Mouse (Mus musculus): ENCODE measurements around the gene Ppil1. TPM values are rescaled to one million over a fixed set of nuclear protein-coding genes. Genes with fewer than 3 reads are reported as not detected.

Gene Ppil1
- total and polyA plus RNA-seq, 3 experiments, result 115 to 135 (median 122) TPM

GRCm38 (mm10) chr17:29303856-29304255 is 39.9 kb upstream of the Ppil1 start:
- Histone ChIP-seq H3K79me2 (ENCODE audit: control insufficient read depth, insufficient read depth, low read length, poor library complexity) (no peaks in the 10 kb centered on the region), H3K36me3 (ENCODE audit: control insufficient read depth in 1 of 2, insufficient read depth in 2 of 2, low read length in 2 of 2) (peaks cover 0 to 4% of the 10 kb centered on the region in 2 experiments; a peak in 2 of 4 replicates), H3K9ac (ENCODE audit: control insufficient read depth, low read depth, low read length, poor library complexity, severe bottlenecking) (no peak overlapping the region), H3K4me3 (ENCODE audit: control insufficient read depth in 1 of 2, insufficient read depth in 1 of 2, low read depth in 2 of 2, low read length in 2 of 2) (no peak overlapping the region), H3K27ac (ENCODE audit: control insufficient read depth, low read depth, low read length) (no peak overlapping the region), H3K27me3 (ENCODE audit: control insufficient read depth in 1 of 2, insufficient read depth in 2 of 2, low read length in 2 of 2) (no peaks in the 10 kb centered on the region), H3K9me3 (replicated peaks; ENCODE audit: insufficient read depth, low read length) (no peaks in the 10 kb centered on the region), H3K4me1 (ENCODE audit: control insufficient read depth in 1 of 2, insufficient read depth in 2 of 2, low read length in 2 of 2) (no peaks in the 10 kb centered on the region)
- TF ChIP-seq TCF12 (IDR thresholded peaks at IDR 0.05; ENCODE audit: low read depth, low read length) (no peak), ETS1 (IDR thresholded peaks at IDR 0.05; ENCODE audit: low read depth, low read length) (no peak), RAD21 (IDR thresholded peaks at IDR 0.05; ENCODE audit: low read depth, low read length) (no peak), TAL1 (IDR thresholded peaks at IDR 0.05; ENCODE audit: low read length) (no peak), POLR2AphosphoS2 (IDR thresholded peaks at IDR 0.05; ENCODE audit: low read length) (no peak), GABPA (IDR thresholded peaks at IDR 0.05; ENCODE audit: low read depth, low read length) (no peak), E2F4 (IDR thresholded peaks at IDR 0.05; ENCODE audit: borderline replicate concordance, low read depth, low read length) (no peak), TBP (IDR thresholded peaks at IDR 0.05; ENCODE audit: low read depth, low read length) (no peak), NELFE (IDR thresholded peaks at IDR 0.05; ENCODE audit: low read depth, low read length) (no peak), ZMIZ1 (IDR thresholded peaks at IDR 0.05; ENCODE audit: low read depth, low read length) (no peak), ZNF384 (IDR thresholded peaks at IDR 0.05; ENCODE audit: low read depth, low read length) (no peak), ELF1 (IDR thresholded peaks at IDR 0.05; ENCODE audit: low read depth, low read length) (no peak), SMC3 (IDR thresholded peaks at IDR 0.05; ENCODE audit: low read depth, low read length) (no peak), SIN3A (IDR thresholded peaks at IDR 0.05; ENCODE audit: low read length) (no peak)
- no peak for DNase-seq (ENCODE audit: low read depth, low spot score)

- no peak overlapping the region for H3K9ac ChIP-seq (ENCODE audit: control insufficient read depth, low read depth, low read length, poor library complexity, severe bottlenecking)
- no peaks in the 10 kb centered on the region for H3K27me3 ChIP-seq (ENCODE audit: control insufficient read depth in 1 of 2, insufficient read depth in 2 of 2, low read length in 2 of 2)
- no peaks in the 10 kb centered on the region for H3K9me3 ChIP-seq (replicated peaks; ENCODE audit: insufficient read depth, low read length)
- DNase-seq (ENCODE audit: low read depth, low spot score), result no peak
- H3K4me1 ChIP-seq (ENCODE audit: control insufficient read depth in 1 of 2, insufficient read depth in 2 of 2, low read length in 2 of 2), result no peaks in the 10 kb centered on the region
- no peak for TF ChIP-seq EP300 (IDR thresholded peaks at IDR 0.05; ENCODE audit: low read depth in 1 of 2, low read length in 2 of 2)
- TF ChIP-seq USF2 (IDR thresholded peaks at IDR 0.05; ENCODE audit: borderline replicate concordance in 1 of 2, insufficient read depth in 1 of 2, low read depth in 1 of 2, low read length in 2 of 2), result no peak
- TF ChIP-seq POLR2AphosphoS5 (IDR thresholded peaks at IDR 0.05; ENCODE audit: borderline replicate concordance, low read depth, low read length), result no peak
- no peak for TF ChIP-seq CHD1 (IDR thresholded peaks at IDR 0.05; ENCODE audit: low read depth, low read length)
- no peak for TF ChIP-seq SMC3 (IDR thresholded peaks at IDR 0.05; ENCODE audit: low read depth, low read length)
- no peak for TF ChIP-seq BHLHE40 (IDR thresholded peaks at IDR 0.05; ENCODE audit: borderline replicate concordance, low read depth, low read length)
- no peak for TF ChIP-seq TCF12 (IDR thresholded peaks at IDR 0.05; ENCODE audit: low read depth, low read length)
- TF ChIP-seq CTCF (IDR thresholded peaks at IDR 0.05 in 2 of 3, conservative IDR thresholded peaks at IDR 0.05 in 1 of 3; ENCODE audit: control insufficient read depth in 1 of 3, insufficient read depth in 1 of 3, low read depth in 2 of 3, low read length in 3 of 3, poor library complexity in 1 of 3, severe bottlenecking in 1 of 3), result 0 out of 6 replicates have a peak, but pooled peaks of 1 of the 3 experiments have one; percentile 11
- TF ChIP-seq ELF1 (IDR thresholded peaks at IDR 0.05; ENCODE audit: low read depth, low read length), result no peak
- H3K36me3 ChIP-seq (ENCODE audit: control insufficient read depth in 1 of 2, insufficient read depth in 2 of 2, low read length in 2 of 2), result peaks cover 0 to 6% of the 10 kb centered on the region in 2 experiments; a peak in 2 of 4 replicates
- no peak overlapping the region for H3K27ac ChIP-seq (ENCODE audit: control insufficient read depth, low read depth, low read length)
- H3K4me3 ChIP-seq (ENCODE audit: control insufficient read depth in 1 of 2, insufficient read depth in 1 of 2, low read depth in 2 of 2, low read length in 2 of 2), result no peak overlapping the region
- H3K79me2 ChIP-seq (ENCODE audit: control insufficient read depth, insufficient read depth, low read length, poor library complexity), result no peaks in the 10 kb centered on the region
Measured at GRCm38 (mm10) chr17:29303087-29303486, 39.1 kb upstream of the Ppil1 start.

All from MEL (cell line).